Mouse (Mus musculus): Measurements from ENCODE around the gene Deup1. TPM values are rescaled to one million over a fixed set of nuclear protein-coding genes. Genes with fewer than 3 reads are reported as not detected.
A peak's percentile ranks its signal among the peaks of the same experiment; 100 is the strongest.

Gene Deup1
- total RNA-seq, 2 experiments from 2014 or later, result 0.33 to 0.36 TPM

GRCm38 (mm10) chr9:15533336-15534070 lies 94.2 kb downstream of the Deup1 start:
- no peak for DNase-seq

- DNase-seq, result no peak
Measured at GRCm38 (mm10) chr9:15531204-15531603, 96.5 kb downstream of the Deup1 start.

DNA sequence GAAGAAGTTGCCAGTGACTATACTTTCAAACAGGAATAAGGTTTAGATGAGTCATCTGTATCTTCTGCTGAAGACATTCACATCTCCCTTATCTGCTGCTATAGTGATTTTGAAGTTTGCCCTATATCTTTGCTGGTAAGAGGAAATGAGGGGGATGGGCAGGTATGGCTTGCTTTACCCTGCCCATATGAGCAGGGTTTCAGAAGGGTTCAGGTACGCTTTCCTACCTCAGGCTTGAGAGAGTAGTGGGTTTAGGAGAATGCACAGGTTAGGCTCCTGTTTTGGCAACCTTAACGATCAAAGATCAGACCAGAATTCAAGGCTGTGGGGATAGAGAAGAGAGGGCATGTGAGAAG lies 97.8 kb downstream of the Deup1 start:
- DNase-seq, result no peak

DNA sequence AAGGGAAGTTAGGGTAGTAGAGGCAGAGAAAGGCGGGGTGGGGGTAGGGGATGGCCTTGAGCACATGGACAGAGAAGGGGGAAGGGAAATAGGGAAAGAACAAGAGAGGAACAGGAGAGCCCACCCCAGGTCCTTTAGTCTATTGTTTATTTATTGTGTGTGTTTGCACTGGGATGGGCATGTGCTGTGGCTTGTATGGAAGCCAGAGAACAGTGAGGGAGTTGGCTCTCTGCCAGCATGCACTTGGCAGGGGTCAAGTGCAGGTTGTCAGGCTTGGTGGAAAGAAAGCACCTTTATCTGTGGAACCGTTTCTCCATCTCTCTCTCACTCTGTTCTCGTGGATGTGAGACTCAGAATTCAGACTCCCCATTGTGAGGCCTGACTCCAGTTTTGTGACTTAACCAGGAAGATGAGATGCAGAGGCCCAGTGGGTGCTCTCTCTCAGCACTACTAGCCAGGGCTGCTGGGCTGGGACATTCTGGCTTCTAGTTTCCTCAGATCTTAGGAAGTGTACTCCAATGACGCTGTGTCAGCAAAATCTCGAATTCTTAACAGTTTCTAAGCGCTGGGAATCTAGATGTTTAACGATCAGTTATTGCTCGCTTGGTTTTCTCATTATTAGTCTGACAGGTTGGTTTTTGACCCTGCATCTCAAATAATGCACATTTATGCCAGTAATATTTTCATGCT lies 98.3 kb downstream of the Deup1 start:
- peak; percentile 55 for DNase-seq

DNA sequence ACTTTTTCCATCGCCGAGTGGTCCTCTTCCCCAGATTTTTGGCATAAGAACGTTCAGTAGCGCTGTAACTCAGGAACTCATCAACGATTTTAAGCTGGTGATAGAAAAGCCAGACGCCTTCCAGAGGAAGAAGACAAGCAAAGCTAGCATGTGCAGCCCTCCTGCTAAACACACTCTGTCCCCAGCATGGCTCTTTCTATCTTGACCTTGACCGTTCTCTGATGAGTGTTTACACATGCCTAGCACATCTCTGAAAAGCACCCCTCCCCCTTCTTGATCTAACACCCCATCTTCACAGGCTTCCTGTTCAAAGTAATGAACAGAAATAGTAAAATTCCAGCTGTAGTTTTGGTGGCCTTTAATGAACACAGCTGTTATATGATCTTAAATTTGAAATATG lies 99.4 kb downstream of the Deup1 start:
- DNase-seq, result no peak

GRCm38 (mm10) chr9:15527846-15528245 lies 99.9 kb downstream of the Deup1 start:
- DNase-seq, result no peak

- DNase-seq, result no peak
Measured at GRCm38 (mm10) chr9:15526539-15526938, 101.2 kb downstream of the Deup1 start.

GRCm38 (mm10) chr9:15525246-15525645 lies 102.5 kb downstream of the Deup1 start:
- no peak for DNase-seq

- DNase-seq, result no peak
Measured at GRCm38 (mm10) chr9:15523646-15524045, 104.1 kb downstream of the Deup1 start.

- DNase-seq, result no peak
Measured at GRCm38 (mm10) chr9:15522887-15523286, 104.8 kb downstream of the Deup1 start.

DNA sequence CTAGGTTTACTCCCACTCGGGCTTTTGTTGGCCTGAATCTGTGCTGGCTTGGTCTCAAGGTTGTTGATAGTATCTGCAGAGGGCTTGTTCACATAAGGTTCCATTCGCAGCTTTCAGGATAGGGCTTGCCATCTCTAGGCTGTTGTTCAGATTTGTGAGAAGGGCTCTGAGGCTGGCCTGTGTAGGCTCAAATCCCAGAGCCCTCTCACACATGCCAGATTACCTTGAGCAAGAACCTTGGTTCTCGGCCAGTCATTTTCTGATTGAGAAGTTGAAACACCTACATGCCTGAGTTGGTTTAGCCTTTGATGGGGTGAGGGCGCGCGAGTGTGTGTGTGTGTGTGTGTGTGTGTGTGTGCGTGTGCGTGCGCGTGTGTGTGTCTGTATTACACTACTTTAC lies 105.4 kb downstream of the Deup1 start:
- peak; percentile 67 for DNase-seq

GRCm38 (mm10) chr9:15517979-15518378 lies 109.8 kb downstream of the Deup1 start:
- DNase-seq, result peak; percentile 69

DNA sequence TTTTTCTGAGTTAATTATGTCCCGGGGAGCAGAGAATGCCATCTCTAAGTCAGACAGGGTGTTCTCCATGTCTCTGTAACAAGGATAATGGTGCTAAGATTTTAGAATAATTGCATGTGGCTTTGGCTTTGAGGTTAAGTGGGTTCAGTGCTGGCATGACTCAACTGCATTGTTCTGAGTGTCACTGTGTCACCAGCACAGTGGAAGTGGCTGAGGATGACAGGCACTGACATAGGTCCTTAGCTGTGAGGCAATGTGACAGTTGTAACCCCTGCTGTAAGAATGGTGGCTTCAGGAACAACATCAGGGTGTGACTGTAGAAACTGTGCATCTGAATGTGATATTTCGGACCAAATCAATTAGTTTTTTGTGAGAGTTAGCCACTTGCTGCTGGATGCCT lies 111.7 kb downstream of the Deup1 start:
- DNase-seq, result no peak

DNA sequence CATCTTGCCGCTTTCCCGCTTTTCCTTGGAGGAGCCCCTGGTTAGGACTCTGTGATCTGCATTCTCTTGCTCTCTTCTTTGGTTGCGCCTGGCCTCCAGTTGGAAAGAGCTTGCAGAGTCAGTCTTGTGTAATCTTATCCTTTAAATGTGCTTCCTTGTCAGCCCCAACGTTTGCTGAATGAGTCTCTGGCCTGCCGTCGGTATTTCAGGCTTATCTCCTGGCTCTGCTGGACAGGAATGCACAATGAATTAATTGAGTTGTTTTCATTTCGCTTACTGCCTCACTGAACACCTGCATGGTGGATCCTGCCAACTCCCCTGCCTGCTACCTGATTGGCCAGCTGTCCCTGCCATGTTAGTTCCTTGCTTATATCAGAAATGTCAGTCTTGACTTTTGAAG lies 114.8 kb downstream of the Deup1 start:
- DNase-seq, result no peak

- DNase-seq, result no peak
Measured at GRCm38 (mm10) chr9:15510557-15511310, 117.0 kb downstream of the Deup1 start.

Other genes with a start within 250 kb of the Deup1 start
- gene Smco4, start 134.5 kb downstream of the Deup1 start, total RNA-seq (2021), result 10 to 100 TPM; 35.0 to 39.0 TPM
- 10 to 100 TPM; 25.8 to 26.9 TPM for gene Slc36a4, start 81.8 kb upstream of the Deup1 start, total RNA-seq (2021)
- not detected for gene Mtnr1b, start 246.6 kb upstream of the Deup1 start, total RNA-seq (2021)

Data from adrenal gland, postnatal 10 days (tissue).